Mouse (Mus musculus) kidney, postnatal 10 days (tissue): Measurements from ENCODE around the gene Tas2r134.

ENCODE experiments used
- DNase-seq: peaks from one replicate; pipeline ENCODE4 v3.0.0; 2021; ENCODE audit warnings: mixed read lengths

The Tas2r134 gene

DNA sequence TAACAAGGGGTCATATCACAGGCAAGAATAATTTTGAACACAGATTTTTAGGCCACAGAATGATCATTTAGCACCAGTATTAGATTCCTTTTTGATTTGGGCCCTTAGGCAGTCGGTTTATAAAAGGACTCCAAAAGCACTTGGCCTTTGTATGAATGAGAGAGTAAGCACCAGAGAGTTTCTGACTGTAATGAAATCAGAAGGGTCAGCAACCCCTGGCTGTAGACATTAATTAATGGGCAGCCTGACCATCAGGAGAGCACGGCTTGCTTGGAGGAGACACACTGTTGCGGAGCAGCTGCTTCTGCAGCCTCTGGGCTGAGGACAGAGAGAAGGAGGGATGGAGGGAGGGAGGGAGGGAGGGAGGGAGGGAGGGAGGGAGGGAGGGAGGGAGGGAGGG is 30.4 kb downstream of the Tas2r134 start:
- DNase-seq = peak; percentile 44

DNA sequence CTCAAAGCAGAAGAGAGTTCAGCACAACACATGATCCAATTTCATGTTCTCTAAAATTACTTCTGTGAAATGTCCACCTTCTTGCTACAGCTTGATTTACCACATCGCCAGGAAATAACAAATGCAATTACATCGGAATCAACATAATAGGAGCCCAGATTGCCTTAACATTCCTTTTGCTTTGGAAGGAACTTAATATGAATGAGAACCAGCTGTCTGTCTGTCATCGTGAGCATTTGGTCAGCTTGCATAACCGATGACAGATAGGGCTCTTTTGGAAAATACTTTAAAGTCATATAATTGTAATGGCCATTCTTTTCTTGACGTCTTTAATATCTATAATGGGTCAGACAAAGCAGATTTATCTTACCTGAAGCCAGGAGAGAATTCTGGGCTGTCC is 31.0 kb downstream of the Tas2r134 start:
- no peak for DNase-seq

DNA sequence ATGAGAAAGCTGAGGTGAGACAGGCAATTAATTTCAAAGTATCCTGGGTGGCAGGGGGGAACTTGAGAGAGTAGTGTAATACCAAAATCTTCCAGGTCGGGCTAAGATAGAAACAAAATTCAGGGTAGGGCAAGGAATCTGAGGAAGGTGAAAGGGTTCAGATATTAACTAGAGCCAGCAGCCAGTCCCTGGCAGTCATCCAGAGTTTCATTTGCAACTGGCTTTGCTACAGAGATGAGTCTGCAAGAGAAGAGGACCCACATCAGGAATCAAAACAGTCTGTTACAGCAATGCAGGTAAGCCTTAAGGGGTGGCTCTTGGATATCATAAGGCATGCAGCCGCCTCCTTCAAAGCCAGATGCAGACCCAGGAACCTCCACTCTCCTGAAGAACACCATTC is 47.0 kb downstream of the Tas2r134 start:
- peak; percentile 53 for DNase-seq
